In genomic region chr2:179093996-179094395, GRCm38 (mm10) we compare ENCODE assay signal across 12 mouse cellular contexts.
DNase-seq lines count a peak whose midpoint lies in the region; ATAC-seq lines count a peak whose summit lies in the region.
"Had no signal": no experiment of that assay in that cellular context is flagged by ENCODE, and none has a peak within 500 bp of the region (broad histone marks: within the 10 kb centered on the region; RNA-seq: fewer than 3 reads in every experiment).

No protein-coding gene starts in this region.

- no peaks in the 10 kb centered on the region for H3K27me3 ChIP-seq in hindbrain, embryonic 14.5 days (ENCODE audit: control insufficient read depth, insufficient read depth, low read length)
- H3K27me3 ChIP-seq in neural tube, embryonic 15.5 days (replicated peaks), result no peaks in the 10 kb centered on the region
- H3K27me3 ChIP-seq: heart, embryonic 13.5 days; limb, embryonic 12.5 days had no signal

- H3K36me3 ChIP-seq in hindbrain, embryonic 14.5 days (replicated peaks; ENCODE audit: control insufficient read depth, insufficient read depth), result no peaks in the 10 kb centered on the region
- H3K36me3 ChIP-seq in neural tube, embryonic 15.5 days, result no peaks in the 10 kb centered on the region
- H3K36me3 ChIP-seq: heart, embryonic 13.5 days; limb, embryonic 12.5 days had no signal

- peaks cover 6% of the 10 kb centered on the region for H3K4me1 ChIP-seq in hindbrain, embryonic 14.5 days (replicated peaks; ENCODE audit: control insufficient read depth, insufficient read depth, low read length)
- H3K4me1 ChIP-seq in neural tube, embryonic 15.5 days, result peaks cover 8% of the 10 kb centered on the region
- H3K4me1 ChIP-seq: heart, embryonic 13.5 days; limb, embryonic 12.5 days had no signal

- no peak overlapping the region for H3K4me3 ChIP-seq in hindbrain, embryonic 14.5 days (replicated peaks; ENCODE audit: low read length)
- H3K4me3 ChIP-seq in neural tube, embryonic 15.5 days (replicated peaks), result no peak overlapping the region
- H3K4me3 ChIP-seq: heart, embryonic 13.5 days; limb, embryonic 12.5 days had no signal

- H3K9ac ChIP-seq in hindbrain, embryonic 14.5 days, result no peak overlapping the region
- H3K9ac ChIP-seq in neural tube, embryonic 15.5 days (replicated peaks), result no peak overlapping the region
- H3K9ac ChIP-seq: heart, embryonic 13.5 days; limb, embryonic 12.5 days had no signal

- no peak overlapping the region; the same call in 1 of the 2 replicates for H3K4me2 ChIP-seq in hindbrain, embryonic 14.5 days (replicated peaks)
- H3K4me2 ChIP-seq in neural tube, embryonic 15.5 days, result peak overlapping the region; percentile 34
- H3K4me2 ChIP-seq: heart, embryonic 13.5 days; limb, embryonic 12.5 days had no signal

- H3K27ac ChIP-seq in hindbrain, embryonic 14.5 days, result no peak overlapping the region
- H3K27ac ChIP-seq in neural tube, embryonic 15.5 days (replicated peaks), result no peak overlapping the region
- H3K27ac ChIP-seq: heart, embryonic 13.5 days; limb, embryonic 12.5 days; stomach, postnatal 0 days had no signal

- DNase-seq in left cerebral cortex, postnatal 14 days (ENCODE audit: low spot score in 2 of 2), result peak; percentile 5 to 42
- DNase-seq in left cerebral cortex, adult 11 months (ENCODE audit: low spot score), result no peak
- no peak for DNase-seq in hindbrain, embryonic 14.5 days (ENCODE audit: low spot score)
- peak; percentile 44 to 64 for DNase-seq in kidney, postnatal 4 days
- no peak for DNase-seq in spleen, adult 12 weeks (ENCODE audit: low spot score)
- DNase-seq in heart, adult 11 months, result no peak
- DNase-seq: lung, postnatal 36 days had no signal

- ATAC-seq in hindbrain, embryonic 14.5 days (ENCODE audit: low FRiP score), result peak; percentile 68; the same call in 1 of the 2 replicates
- peak; percentile 68; the same call in 1 of the 2 replicates for ATAC-seq in neural tube, embryonic 15.5 days (ENCODE audit: low FRiP score)
- no peak for ATAC-seq in inflammation-experienced regulatory T-cells, adult 6 months

- WGBS in hindbrain, embryonic 14.5 days, result 29% methylated on average over 11 of the region's 11 CpGs
- WGBS in neural tube, embryonic 15.5 days, result 29% methylated on average over 11 of the region's 11 CpGs

- intact Hi-C loops in left cerebral cortex, postnatal 14 days (cut with DNase I), result no loop called here

- peaks cover 3% of the 10 kb centered on the region; the same call in 1 of the 2 replicates for H3K9me3 ChIP-seq in hindbrain, embryonic 14.5 days (ENCODE audit: control insufficient read depth, low read length)
- H3K9me3 ChIP-seq in neural tube, embryonic 15.5 days (replicated peaks), result no peaks in the 10 kb centered on the region
- H3K9me3 ChIP-seq: heart, embryonic 13.5 days; limb, embryonic 12.5 days had no signal

Comparison
In these comparisons a context has a peak if more than half of its experiments do, and no peak if none do; other contexts are left out.
1. DNase-seq: peak in left cerebral cortex, postnatal 14 days (2 of 2) and kidney, postnatal 4 days (2 of 2); none in left cerebral cortex, adult 11 months (single experiment), hindbrain, embryonic 14.5 days (single experiment), spleen, adult 12 weeks (single experiment) and heart, adult 11 months (single experiment).